Mouse (Mus musculus): ENCODE data around the gene Slc2a12. TPM values are rescaled to one million over a fixed set of nuclear protein-coding genes. Genes with fewer than 3 reads are reported as not detected.
A peak's percentile ranks its signal among the peaks of the same experiment; 100 is the strongest.

The Slc2a12 gene
- polyA plus RNA-seq, 1 experiment: 0.24 TPM

- Histone ChIP-seq H3K4me3 (ENCODE audit: low read depth, low read length) (no peak overlapping the region), H3K4me1 (ENCODE audit: control insufficient read depth, insufficient read depth, insufficient read length, low read length) (no peaks in the 10 kb centered on the region), H3K27me3 (ENCODE audit: control insufficient read depth, insufficient read depth, low read length) (no peaks in the 10 kb centered on the region), H3K36me3 (ENCODE audit: control insufficient read depth, insufficient read depth, low read length) (peaks cover 39% of the 10 kb centered on the region), H3K27ac (ENCODE audit: insufficient read depth, low read depth, low read length) (no peak overlapping the region)
- TF ChIP-seq POLR2A (IDR thresholded peaks at IDR 0.05; ENCODE audit: low read depth, low read length) (no peak), CTCF (IDR thresholded peaks at IDR 0.05; ENCODE audit: extremely low read depth, insufficient read length, insufficient replicate concordance, low read depth, low read length) (no peak)
- 91% methylated on average over 13 of the region's 13 CpGs for WGBS
Observed at GRCm38 (mm10) chr10:22710173-22710777, 65.5 kb downstream of the Slc2a12 start.

GRCm38 (mm10) chr10:22712955-22713354 is 68.1 kb downstream of the Slc2a12 start:
- no peak overlapping the region for H3K27ac ChIP-seq (ENCODE audit: insufficient read depth, low read depth, low read length)
- H3K4me3 ChIP-seq (ENCODE audit: low read depth, low read length): no peak overlapping the region
- TF ChIP-seq POLR2A (IDR thresholded peaks at IDR 0.05; ENCODE audit: low read depth, low read length) (no peak), CTCF (IDR thresholded peaks at IDR 0.05; ENCODE audit: extremely low read depth, insufficient read length, insufficient replicate concordance, low read depth, low read length) (no peak)
- no peaks in the 10 kb centered on the region for H3K27me3 ChIP-seq (ENCODE audit: control insufficient read depth, insufficient read depth, low read length)
- peaks cover 17% of the 10 kb centered on the region for H3K36me3 ChIP-seq (ENCODE audit: control insufficient read depth, insufficient read depth, low read length)
- H3K4me1 ChIP-seq (ENCODE audit: control insufficient read depth, insufficient read depth, insufficient read length, low read length): no peaks in the 10 kb centered on the region
- WGBS: 77% methylated on average over 2 of the region's 2 CpGs

GRCm38 (mm10) chr10:22714520-22714919 is 69.7 kb downstream of the Slc2a12 start:
- no peak overlapping the region for H3K27ac ChIP-seq (ENCODE audit: insufficient read depth, low read depth, low read length)
- TF ChIP-seq POLR2A (IDR thresholded peaks at IDR 0.05; ENCODE audit: low read depth, low read length): no peak
- TF ChIP-seq CTCF (IDR thresholded peaks at IDR 0.05; ENCODE audit: extremely low read depth, insufficient read length, insufficient replicate concordance, low read depth, low read length): peak; percentile 69; the same call in 1 of the 2 replicates
- H3K27me3 ChIP-seq (ENCODE audit: control insufficient read depth, insufficient read depth, low read length): no peaks in the 10 kb centered on the region
- no peaks in the 10 kb centered on the region for H3K4me1 ChIP-seq (ENCODE audit: control insufficient read depth, insufficient read depth, insufficient read length, low read length)
- H3K36me3 ChIP-seq (ENCODE audit: control insufficient read depth, insufficient read depth, low read length): peaks cover 7% of the 10 kb centered on the region
- H3K4me3 ChIP-seq (ENCODE audit: low read depth, low read length): no peak overlapping the region
- WGBS: 73% methylated on average over 4 of the region's 4 CpGs

GRCm38 (mm10) chr10:22718475-22718874 is 73.7 kb downstream of the Slc2a12 start:
- H3K36me3 ChIP-seq (ENCODE audit: control insufficient read depth, insufficient read depth, low read length): no peaks in the 10 kb centered on the region
- no peak overlapping the region for H3K4me3 ChIP-seq (ENCODE audit: low read depth, low read length)
- H3K4me1 ChIP-seq (ENCODE audit: control insufficient read depth, insufficient read depth, insufficient read length, low read length): no peaks in the 10 kb centered on the region
- H3K27me3 ChIP-seq (ENCODE audit: control insufficient read depth, insufficient read depth, low read length): no peaks in the 10 kb centered on the region
- no peak overlapping the region for H3K27ac ChIP-seq (ENCODE audit: insufficient read depth, low read depth, low read length)
- TF ChIP-seq CTCF (IDR thresholded peaks at IDR 0.05; ENCODE audit: extremely low read depth, insufficient read length, insufficient replicate concordance, low read depth, low read length) (no peak), POLR2A (IDR thresholded peaks at IDR 0.05; ENCODE audit: low read depth, low read length) (no peak)
- WGBS: 44% methylated on average over 4 of the region's 4 CpGs

GRCm38 (mm10) chr10:22720781-22721529 is 76.1 kb downstream of the Slc2a12 start:
- WGBS: 90% methylated on average over 5 of the region's 5 CpGs
- Histone ChIP-seq H3K27ac (ENCODE audit: insufficient read depth, low read depth, low read length) (no peak overlapping the region), H3K4me3 (ENCODE audit: low read depth, low read length) (no peak overlapping the region), H3K27me3 (ENCODE audit: control insufficient read depth, insufficient read depth, low read length) (no peaks in the 10 kb centered on the region), H3K4me1 (ENCODE audit: control insufficient read depth, insufficient read depth, insufficient read length, low read length) (no peaks in the 10 kb centered on the region), H3K36me3 (ENCODE audit: control insufficient read depth, insufficient read depth, low read length) (no peaks in the 10 kb centered on the region)
- TF ChIP-seq CTCF (IDR thresholded peaks at IDR 0.05; ENCODE audit: extremely low read depth, insufficient read length, insufficient replicate concordance, low read depth, low read length): no peak

GRCm38 (mm10) chr10:22725166-22725565 is 80.4 kb downstream of the Slc2a12 start:
- H3K4me3 ChIP-seq (ENCODE audit: low read depth, low read length): no peak overlapping the region
- WGBS: 30% methylated on average over 4 of the region's 4 CpGs

GRCm38 (mm10) chr10:22726295-22726694 is 81.5 kb downstream of the Slc2a12 start:
- Histone ChIP-seq H3K4me1 (ENCODE audit: control insufficient read depth, insufficient read depth, insufficient read length, low read length) (no peaks in the 10 kb centered on the region), H3K27me3 (ENCODE audit: control insufficient read depth, insufficient read depth, low read length) (no peaks in the 10 kb centered on the region), H3K4me3 (ENCODE audit: low read depth, low read length) (no peak overlapping the region), H3K36me3 (ENCODE audit: control insufficient read depth, insufficient read depth, low read length) (no peaks in the 10 kb centered on the region), H3K27ac (ENCODE audit: insufficient read depth, low read depth, low read length) (no peak overlapping the region)
- no peak for TF ChIP-seq POLR2A (IDR thresholded peaks at IDR 0.05; ENCODE audit: low read depth, low read length)
- WGBS: 87% methylated on average over 7 of the region's 7 CpGs

More at GRCm38 (mm10) chr10:22725166-22725565, 80.4 kb downstream of the Slc2a12 start:
- TF ChIP-seq POLR2A (IDR thresholded peaks at IDR 0.05; ENCODE audit: low read depth, low read length) (no peak), CTCF (IDR thresholded peaks at IDR 0.05; ENCODE audit: extremely low read depth, insufficient read length, insufficient replicate concordance, low read depth, low read length) (no peak)
- no peak overlapping the region for H3K27ac ChIP-seq (ENCODE audit: insufficient read depth, low read depth, low read length)
- H3K36me3 ChIP-seq (ENCODE audit: control insufficient read depth, insufficient read depth, low read length): no peaks in the 10 kb centered on the region
- H3K27me3 ChIP-seq (ENCODE audit: control insufficient read depth, insufficient read depth, low read length): no peaks in the 10 kb centered on the region
- no peaks in the 10 kb centered on the region for H3K4me1 ChIP-seq (ENCODE audit: control insufficient read depth, insufficient read depth, insufficient read length, low read length)

Data from small intestine, adult 2 months (tissue).